Mouse (Mus musculus) myocyte (in vitro differentiated cells): ENCODE results near the gene G6pc3.

Source experiments
- MYOD1 ChIP-seq, 3 experiments: IDR thresholded peaks; one replicate each; pipeline ENCODE4 v1.6.1; 2011; ENCODE audit warnings: control low read depth in 2 of 3, low read depth in 2 of 3, mild to moderate bottlenecking in 2 of 3, moderate library complexity in 1 of 3; ENCODE audit not compliant: insufficient read length in 2 of 3, control insufficient read depth in 1 of 3
- TCF12 ChIP-seq: IDR thresholded peaks from one replicate; pipeline ENCODE4 v1.6.1; 2011; ENCODE audit warnings: mild to moderate bottlenecking, control low read depth; ENCODE audit not compliant: poor library complexity, insufficient read depth, severe bottlenecking

DNA sequence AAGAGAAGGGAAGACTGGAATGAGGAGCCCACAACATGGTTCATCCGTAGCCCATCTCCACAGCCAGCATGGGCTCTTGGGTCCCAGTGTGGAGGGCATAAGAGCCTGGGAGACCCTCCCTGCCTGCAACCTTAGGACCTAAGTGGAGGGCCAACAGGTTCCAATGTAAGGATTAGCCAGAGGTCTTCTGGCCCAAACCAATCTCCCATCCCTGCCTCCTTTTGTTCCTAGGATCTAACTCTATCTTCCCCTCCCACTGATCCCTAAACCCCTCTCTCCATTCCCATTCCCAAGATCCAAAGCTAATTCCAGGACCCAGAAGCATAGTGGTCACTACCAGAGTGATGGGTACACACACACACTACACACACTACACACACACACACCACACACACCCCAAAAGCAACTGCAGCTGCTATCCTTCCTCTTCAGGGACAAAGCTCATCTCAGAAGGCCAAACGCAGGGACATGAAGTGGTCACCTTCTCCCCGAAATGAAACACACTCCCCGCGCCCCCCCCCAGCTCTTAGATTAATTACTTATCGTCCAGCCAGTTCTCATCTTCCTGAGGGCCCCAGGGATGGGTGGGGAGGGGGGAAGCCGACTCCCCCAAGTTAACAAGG is 39.3 kb downstream of the G6pc3 start:
- no peak for TF ChIP-seq TCF12
- no peak for TF ChIP-seq MYOD1 (IDR thresholded peaks at IDR 0.05; ENCODE audit: control insufficient read depth in 1 of 3, insufficient read length in 2 of 3, low read depth in 2 of 3)
